Mouse (Mus musculus) stomach, embryonic 16.5 days (tissue): ENCODE measurements around the gene Armc7. TPM values are rescaled to one million over a fixed set of nuclear protein-coding genes. Genes with fewer than 3 reads are reported as not detected.
A peak's percentile ranks its signal among the peaks of the same experiment; 100 is the strongest.
"Not testable (repeated sequence)": the region's sequence is repeated elsewhere in the genome, so short reads cannot be mapped to it uniquely, and the experiment has no call there.

Source experiments
- ATAC-seq: fragments of 200-750 bp; cut with Nextera tagmentation; 2 replicates; pipeline ENCODE4 v1.8.0; 2017; ENCODE audit warnings: moderate number of reproducible peaks, moderate TSS enrichment; ENCODE audit not compliant: insufficient read depth, low FRiP score
- H3K27ac ChIP-seq: fragments of 300-500 bp; sonication (generic); 2 replicates; pipeline ENCODE4 v1.5.1; 2014; ENCODE audit warnings: low read length
- H3K27me3 ChIP-seq: fragments of 300-500 bp; sonication (generic); 2 replicates; pipeline ENCODE4 v1.6.1; 2014; ENCODE audit warnings: low read length, control low read depth, mixed read lengths; ENCODE audit not compliant: control insufficient read depth, insufficient read depth
- H3K36me3 ChIP-seq: fragments of 300-500 bp; sonication (generic); 2 replicates; pipeline ENCODE4 v1.6.1; 2014; ENCODE audit warnings: low read length; ENCODE audit not compliant: control insufficient read depth, insufficient read depth
- H3K4me1 ChIP-seq: fragments of 300-500 bp; sonication (generic); 2 replicates; pipeline ENCODE4 v1.6.1; 2014; ENCODE audit warnings: low read length, control low read depth, mixed read lengths; ENCODE audit not compliant: control insufficient read depth, insufficient read depth
- H3K4me2 ChIP-seq: fragments of 300-500 bp; sonication (generic); 2 replicates; pipeline ENCODE4 v1.6.1; 2014; ENCODE audit warnings: low read depth, low read length, mixed read lengths
- H3K4me3 ChIP-seq: fragments of 300-500 bp; sonication (generic); replicated peaks from 2 replicates; pipeline ENCODE4 v1.5.1; 2014; ENCODE audit warnings: mild to moderate bottlenecking, low read length
- H3K9ac ChIP-seq: fragments of 300-500 bp; sonication (generic); 2 replicates; pipeline ENCODE4 v1.6.1; 2014; ENCODE audit warnings: low read length
- H3K9me3 ChIP-seq: fragments of 300-500 bp; sonication (generic); replicated peaks from 2 replicates; pipeline ENCODE4 v1.6.1; 2016; ENCODE audit warnings: low read length, control low read depth; ENCODE audit not compliant: control insufficient read depth
- WGBS: fragments of 180-500 bp; shearing (Covaris S2); extraction: QIAGEN DNeasy Blood & Tissue Kit; methylation state at CpG from one replicate; pipeline ENCODE4 v1.1.7; 2014; 5-methylcytosine and 5-hydroxymethylcytosine counted together
- polyA plus RNA-seq: library from polyadenylated mRNA; unstranded; fragments of >200 nt; fragmentation: Nextera tagmentation; extraction: Ambion mirVana; gene quantifications from 2 replicates; pipeline ENCODE4 v1.2.1, GENCODE M21; 2015

The Armc7 gene
- polyA plus RNA-seq, 1 experiment from 2014 or later: 7.9 TPM

DNA sequence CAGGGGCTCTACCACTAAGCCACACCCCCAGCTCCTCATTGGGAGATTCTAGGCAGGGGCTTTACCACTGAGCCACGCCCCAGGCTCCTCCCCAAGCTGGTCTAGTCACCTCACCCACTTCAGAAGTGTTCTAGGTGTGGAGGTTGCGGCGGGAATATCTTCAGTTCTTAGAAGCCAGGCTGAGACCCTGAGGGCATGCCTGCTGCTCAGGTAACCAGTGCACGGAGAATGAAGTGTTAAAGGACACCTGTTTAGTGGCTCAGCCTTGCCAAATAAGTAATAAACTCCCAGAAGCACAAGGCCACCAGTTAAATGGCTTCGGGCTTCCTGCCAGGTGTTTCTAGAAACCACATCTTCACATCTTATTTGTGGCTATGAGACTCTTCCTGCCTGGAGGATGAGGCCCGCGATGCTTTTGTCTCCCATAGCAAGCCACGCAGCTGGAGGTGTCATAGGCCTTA lies 23.7 kb upstream of the Armc7 start:
- Histone ChIP-seq H3K36me3 (no peaks in the 10 kb centered on the region), H3K27ac (no peak overlapping the region), H3K4me1 (no peaks in the 10 kb centered on the region; the same call in 1 of the 2 replicates), H3K9me3 (no peaks in the 10 kb centered on the region), H3K27me3 (no peaks in the 10 kb centered on the region), H3K4me3 (no peak overlapping the region), H3K4me2 (no peak overlapping the region), H3K9ac (no peak overlapping the region)
- 79% methylated on average over 8 of the region's 8 CpGs for WGBS
- no peak for ATAC-seq

DNA sequence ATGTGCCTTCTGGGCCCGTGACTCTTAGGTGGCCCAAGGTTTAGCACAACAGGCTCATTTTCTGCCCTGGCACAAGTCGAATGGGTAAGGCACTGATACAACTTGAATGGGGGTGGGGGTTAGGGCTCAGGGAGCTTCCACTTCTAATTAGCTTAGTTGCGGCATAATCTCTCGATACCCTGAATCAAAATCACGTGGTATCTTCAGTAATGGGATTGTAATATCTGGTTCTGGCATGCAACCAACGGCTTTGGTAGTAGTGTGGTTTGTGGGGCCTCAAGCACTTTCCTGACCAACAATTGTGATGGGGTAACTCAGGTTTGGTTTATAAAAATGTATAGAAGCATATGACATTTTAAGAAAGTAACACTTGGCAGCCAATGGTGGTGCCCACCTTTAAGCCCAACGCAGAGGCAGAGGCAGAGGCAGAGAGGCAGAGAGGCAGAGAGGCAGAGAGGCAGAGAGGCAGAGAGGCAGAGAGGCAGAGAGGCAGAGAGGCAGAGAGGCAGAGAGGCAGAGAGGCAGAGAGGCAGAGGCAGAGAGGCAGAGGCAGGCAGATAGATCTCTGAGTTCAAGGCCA lies 23.1 kb upstream of the Armc7 start:
- Histone ChIP-seq H3K4me3 (no peak overlapping the region), H3K4me2 (no peak overlapping the region), H3K9me3 (no peaks in the 10 kb centered on the region), H3K36me3 (no peaks in the 10 kb centered on the region), H3K27ac (no peak overlapping the region), H3K4me1 (no peaks in the 10 kb centered on the region), H3K9ac (no peak overlapping the region), H3K27me3 (no peaks in the 10 kb centered on the region)
- no peak for ATAC-seq
- WGBS: 80% methylated on average over 7 of the region's 7 CpGs

DNA sequence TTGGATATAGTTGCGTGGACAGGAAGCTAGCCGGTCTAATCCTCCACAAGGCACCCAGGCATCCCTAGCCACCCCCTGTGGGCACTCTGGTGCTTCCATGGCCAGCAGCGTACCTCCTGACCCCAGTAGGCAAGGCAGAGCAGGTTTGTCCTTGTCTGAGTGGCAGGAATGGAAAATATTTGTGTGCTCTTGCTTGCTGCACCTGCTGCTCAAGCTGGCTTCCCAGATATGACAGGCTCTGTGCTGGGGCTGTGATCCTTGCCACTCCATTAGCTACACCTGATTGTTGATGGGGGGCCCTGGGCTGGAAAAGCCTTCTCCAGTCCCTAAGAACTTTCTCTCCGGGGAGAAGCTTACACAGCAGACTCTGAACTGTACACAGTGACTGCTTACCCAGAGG lies 22.2 kb upstream of the Armc7 start:
- Histone ChIP-seq H3K9me3 (no peaks in the 10 kb centered on the region), H3K27ac (no peak overlapping the region), H3K27me3 (no peaks in the 10 kb centered on the region), H3K36me3 (no peaks in the 10 kb centered on the region), H3K4me1 (no peaks in the 10 kb centered on the region), H3K4me3 (no peak overlapping the region), H3K4me2 (no peak overlapping the region), H3K9ac (no peak overlapping the region)
- 63% methylated on average over 4 of the region's 4 CpGs for WGBS
- 0 out of 2 replicates have a peak, but pooled peaks have one; percentile 20 for ATAC-seq

DNA sequence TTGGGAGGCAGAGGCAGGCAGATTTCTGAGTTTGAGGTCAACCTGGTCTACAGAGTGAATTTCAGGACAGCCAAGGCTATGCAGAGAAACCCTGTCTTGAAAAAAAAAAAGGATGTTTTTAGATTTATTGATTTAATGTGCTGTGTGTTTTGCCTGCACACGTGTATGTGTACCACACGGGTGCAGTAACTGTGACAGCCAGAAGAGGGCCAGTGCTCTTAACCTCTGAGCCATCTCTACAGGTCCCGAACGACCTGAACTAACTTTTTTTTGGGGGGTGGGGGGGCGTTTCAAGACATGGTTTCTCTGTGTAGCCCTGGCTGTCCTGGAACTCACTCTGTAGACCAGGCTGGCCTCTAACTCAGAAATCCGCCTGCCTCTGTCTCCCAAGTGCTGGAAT lies 20.6 kb upstream of the Armc7 start:
- not testable (repeated sequence) for H3K4me1 ChIP-seq, H3K9ac ChIP-seq, H3K9me3 ChIP-seq, H3K36me3 ChIP-seq, ATAC-seq, H3K4me2 ChIP-seq, H3K27ac ChIP-seq, H3K27me3 ChIP-seq, H3K4me3 ChIP-seq
- WGBS: 90% methylated on average over 6 of the region's 6 CpGs

DNA sequence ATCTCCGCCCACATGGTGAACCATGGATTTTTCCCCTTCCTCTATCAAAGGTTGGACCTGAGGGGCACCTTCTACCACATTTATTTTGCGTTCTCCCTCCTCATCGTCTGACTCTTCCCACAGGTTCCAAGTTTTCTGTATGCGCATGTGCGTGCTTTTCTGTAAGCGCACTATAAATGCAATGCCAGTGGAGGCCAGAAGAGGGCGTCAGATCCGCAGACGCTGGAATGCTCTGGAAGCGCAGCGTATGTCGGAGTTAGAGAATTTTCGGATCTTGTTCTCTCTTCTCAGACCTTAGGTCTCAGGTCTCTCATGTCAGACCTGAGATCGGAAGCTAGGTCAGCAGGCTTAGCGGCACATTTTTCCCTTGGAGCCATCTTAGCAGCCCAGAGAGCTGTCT lies 19.8 kb upstream of the Armc7 start:
- Histone ChIP-seq H3K9me3 (no peaks in the 10 kb centered on the region), H3K27ac (no peak overlapping the region), H3K27me3 (no peaks in the 10 kb centered on the region), H3K9ac (no peak overlapping the region), H3K4me2 (no peak overlapping the region), H3K4me3 (no peak overlapping the region), H3K4me1 (no peaks in the 10 kb centered on the region), H3K36me3 (no peaks in the 10 kb centered on the region)
- ATAC-seq: no peak
- 86% methylated on average over 15 of the region's 15 CpGs for WGBS

DNA sequence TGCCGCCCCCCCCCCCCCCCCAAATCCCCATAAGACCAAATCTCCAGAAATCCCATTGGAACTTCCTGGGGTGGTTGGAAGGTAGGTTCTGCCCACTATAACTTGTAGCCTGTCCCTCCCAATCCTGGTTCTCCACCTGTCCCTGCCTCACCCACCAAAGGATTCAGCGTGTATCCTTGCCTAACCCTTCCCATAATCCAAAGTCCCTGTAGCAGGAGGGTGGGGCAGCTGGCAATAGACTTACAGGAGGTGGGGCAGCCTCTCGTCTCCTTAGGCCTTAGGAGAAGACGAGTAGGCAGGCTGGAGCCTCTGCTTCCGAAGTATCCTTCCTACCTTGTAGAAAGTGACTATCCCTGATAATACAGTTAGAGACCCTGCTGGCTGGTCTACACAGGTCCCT lies 19.3 kb upstream of the Armc7 start:
- WGBS: 75% methylated on average over 5 of the region's 5 CpGs
- no peak overlapping the region for H3K9ac ChIP-seq
- no peak for ATAC-seq
- H3K4me3 ChIP-seq: no peak overlapping the region
- H3K36me3 ChIP-seq: no peaks in the 10 kb centered on the region
- no peak overlapping the region for H3K27ac ChIP-seq
- no peaks in the 10 kb centered on the region for H3K27me3 ChIP-seq
- no peaks in the 10 kb centered on the region for H3K4me1 ChIP-seq
- H3K4me2 ChIP-seq: no peak overlapping the region
- no peaks in the 10 kb centered on the region for H3K9me3 ChIP-seq

DNA sequence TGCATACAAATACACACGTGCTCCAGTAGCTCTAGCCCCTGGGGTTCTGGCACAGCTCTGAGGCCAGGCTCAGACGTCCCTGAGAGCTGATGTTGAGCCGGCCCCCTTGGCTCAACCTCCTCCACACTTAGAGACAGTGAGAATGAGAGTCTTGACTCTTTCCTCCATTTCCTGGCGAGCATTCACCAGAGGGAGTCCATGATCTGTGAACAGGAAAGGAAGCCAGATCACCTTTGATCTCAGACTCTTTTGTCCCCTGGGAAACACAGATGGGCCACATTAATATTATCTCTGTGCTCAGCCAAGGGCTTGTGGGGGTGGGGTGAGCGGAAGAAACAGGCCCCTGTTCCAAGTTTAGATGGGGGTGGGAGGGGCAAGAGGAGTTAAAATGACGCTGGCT lies 18.1 kb upstream of the Armc7 start:
- Histone ChIP-seq H3K4me3 (no peak overlapping the region), H3K9me3 (no peaks in the 10 kb centered on the region), H3K4me2 (no peak overlapping the region), H3K9ac (no peak overlapping the region), H3K4me1 (no peaks in the 10 kb centered on the region; the same call in 1 of the 2 replicates), H3K27me3 (no peaks in the 10 kb centered on the region), H3K36me3 (no peaks in the 10 kb centered on the region), H3K27ac (no peak overlapping the region)
- 29% methylated on average over 6 of the region's 6 CpGs for WGBS
- ATAC-seq: 0 out of 2 replicates have a peak, but pooled peaks have one; percentile 20

DNA sequence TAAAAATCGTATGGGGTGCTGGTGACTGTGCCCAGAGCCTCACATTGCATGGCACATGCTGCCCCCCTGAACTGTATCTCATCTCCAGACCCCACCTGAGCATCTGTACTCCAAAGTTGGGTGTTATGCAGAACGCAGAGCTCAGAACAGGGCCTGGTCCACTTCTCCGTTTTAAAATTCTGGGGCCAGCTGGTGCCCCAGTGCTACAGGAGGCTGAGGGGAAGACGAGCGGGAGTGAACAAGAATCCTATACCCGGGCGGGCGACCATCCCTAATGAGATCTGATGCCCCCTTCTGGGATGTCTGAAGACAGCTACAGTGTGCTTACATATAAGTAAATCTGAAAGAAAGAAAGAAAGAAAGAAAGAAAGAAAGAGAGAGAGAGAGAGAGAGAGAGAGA lies 14.5 kb upstream of the Armc7 start:
- H3K27ac ChIP-seq: no peak overlapping the region
- ATAC-seq: no peak
- no peak overlapping the region for H3K4me2 ChIP-seq
- no peak overlapping the region for H3K4me3 ChIP-seq
- H3K36me3 ChIP-seq: no peaks in the 10 kb centered on the region
- WGBS: 22% methylated on average over 8 of the region's 8 CpGs
- peaks cover 6% of the 10 kb centered on the region; the same call in 1 of the 2 replicates for H3K4me1 ChIP-seq
- no peaks in the 10 kb centered on the region for H3K9me3 ChIP-seq
- no peak overlapping the region for H3K9ac ChIP-seq
- H3K27me3 ChIP-seq: no peaks in the 10 kb centered on the region

DNA sequence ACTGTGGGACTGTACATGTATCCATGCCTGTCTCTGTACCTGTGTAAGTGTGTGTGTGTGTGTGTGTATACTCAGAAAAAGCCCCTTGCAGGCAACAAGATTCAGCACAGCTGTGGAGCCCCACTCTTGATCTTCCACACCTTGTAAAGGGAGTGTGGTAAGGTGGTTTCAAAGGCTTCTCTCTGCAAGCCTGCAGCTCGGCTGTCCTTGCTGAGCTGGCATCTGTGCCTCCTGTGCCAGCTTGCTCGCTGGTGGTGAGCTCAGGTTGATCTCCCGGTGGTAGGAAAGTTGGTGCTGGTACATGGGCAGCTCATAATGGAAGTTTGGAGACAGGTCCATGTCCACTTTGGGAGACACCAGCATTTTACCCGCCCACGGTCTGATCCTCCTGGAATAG lies 13.6 kb upstream of the Armc7 start:
- H3K9me3 ChIP-seq: no peaks in the 10 kb centered on the region
- peaks cover 6% of the 10 kb centered on the region; the same call in 1 of the 2 replicates for H3K4me1 ChIP-seq
- H3K36me3 ChIP-seq: no peaks in the 10 kb centered on the region
- H3K4me3 ChIP-seq: no peak overlapping the region
- no peak for ATAC-seq
- no peak overlapping the region for H3K9ac ChIP-seq
- H3K27ac ChIP-seq: no peak overlapping the region
- no peak overlapping the region for H3K4me2 ChIP-seq
- H3K27me3 ChIP-seq: no peaks in the 10 kb centered on the region
- 72% methylated on average over 5 of the region's 5 CpGs for WGBS
